Comparison of ENCODE assay signal across 20 mouse cellular contexts in genomic region chr5:33003500-33003899, GRCm38 (mm10). TPM values are rescaled to one million over a fixed set of nuclear protein-coding genes. Genes with fewer than 3 reads are reported as not detected.
DNase-seq lines count a peak whose midpoint lies in the region; ATAC-seq and TF ChIP-seq lines count a peak whose summit lies in the region.
"Had no signal": no experiment of that assay in that cellular context is flagged by ENCODE, and none has a peak within 500 bp of the region (broad histone marks: within the 10 kb centered on the region; RNA-seq: fewer than 3 reads in every experiment).

No protein-coding gene starts in this region.

- H3K9me3 ChIP-seq in kidney, embryonic 15.5 days (replicated peaks): no peaks in the 10 kb centered on the region
- no peaks in the 10 kb centered on the region for H3K9me3 ChIP-seq in heart, embryonic 10.5 days
- H3K9me3 ChIP-seq: embryonic facial prominence, embryonic 15.5 days; hindbrain, embryonic 15.5 days; liver, embryonic 13.5 days; midbrain, embryonic 12.5 days had no signal

- H3K4me2 ChIP-seq in kidney, embryonic 15.5 days: no peak overlapping the region
- H3K4me2 ChIP-seq: embryonic facial prominence, embryonic 15.5 days; hindbrain, embryonic 15.5 days; liver, embryonic 13.5 days; midbrain, embryonic 12.5 days had no signal

- H3K36me3 ChIP-seq in kidney, embryonic 15.5 days: no peaks in the 10 kb centered on the region
- H3K36me3 ChIP-seq in macrophage (ENCODE audit: inconsistent target): no peaks in the 10 kb centered on the region
- H3K36me3 ChIP-seq in heart, embryonic 10.5 days: no peaks in the 10 kb centered on the region
- H3K36me3 ChIP-seq: embryonic facial prominence, embryonic 15.5 days; hindbrain, embryonic 15.5 days; liver, embryonic 13.5 days; midbrain, embryonic 12.5 days had no signal

- TF ChIP-seq POLR2A in cortical plate, adult 2 months (IDR thresholded peaks at IDR 0.05; ENCODE audit: extremely low read depth, insufficient read depth, low read length): no peak

- no peaks in the 10 kb centered on the region for H3K4me1 ChIP-seq in kidney, embryonic 15.5 days
- H3K4me1 ChIP-seq in cortical plate, adult 2 months (ENCODE audit: control insufficient read depth, insufficient read depth, low read length): peaks cover 16% of the 10 kb centered on the region
- H3K4me1 ChIP-seq in heart, embryonic 10.5 days: peaks cover 19% of the 10 kb centered on the region
- H3K4me1 ChIP-seq: embryonic facial prominence, embryonic 15.5 days; liver, embryonic 13.5 days had no signal

- no peak overlapping the region for H3K9ac ChIP-seq in kidney, embryonic 15.5 days
- H3K9ac ChIP-seq: embryonic facial prominence, embryonic 15.5 days; hindbrain, embryonic 15.5 days; liver, embryonic 13.5 days; midbrain, embryonic 12.5 days had no signal

- no peak overlapping the region for H3K27ac ChIP-seq in kidney, embryonic 15.5 days
- H3K27ac ChIP-seq in left cerebral cortex, adult 2 months: peak overlapping the region; percentile 91
- H3K27ac ChIP-seq in cortical plate, adult 2 months (ENCODE audit: insufficient read depth, low read length): peak overlapping the region; percentile 55
- peak overlapping the region; percentile 35; the same call in 1 of the 2 replicates for H3K27ac ChIP-seq in macrophage
- H3K27ac ChIP-seq in heart, embryonic 10.5 days: no peak overlapping the region
- H3K27ac ChIP-seq: embryonic facial prominence, embryonic 15.5 days; gastrocnemius, adult 2 months; hindbrain, embryonic 15.5 days; liver, embryonic 13.5 days; midbrain, embryonic 12.5 days; stomach, postnatal 0 days had no signal

- 51% methylated on average over 6 of the region's 6 CpGs for WGBS in kidney, embryonic 15.5 days
- 78% methylated on average over 6 of the region's 6 CpGs for WGBS in macrophage (ENCODE audit: missing documents)
- WGBS in heart, embryonic 10.5 days: 78% methylated on average over 6 of the region's 6 CpGs

- H3K79me2 ChIP-seq in macrophage (ENCODE audit: inconsistent target): no peaks in the 10 kb centered on the region

- TF ChIP-seq CTCF in left cerebral cortex, adult 2 months (IDR thresholded peaks at IDR 0.05): no peak
- TF ChIP-seq CTCF in cortical plate, adult 2 months (IDR thresholded peaks at IDR 0.05; ENCODE audit: extremely low read depth, insufficient read depth, low read length): no peak

- H3K4me3 ChIP-seq in kidney, embryonic 15.5 days (replicated peaks): no peak overlapping the region
- H3K4me3 ChIP-seq in left cerebral cortex, adult 2 months: no peak overlapping the region
- no peak overlapping the region for H3K4me3 ChIP-seq in cortical plate, adult 2 months (ENCODE audit: insufficient read depth, low read length)
- H3K4me3 ChIP-seq in macrophage (ENCODE audit: inconsistent target): no peak overlapping the region
- H3K4me3 ChIP-seq in heart, embryonic 10.5 days: no peak overlapping the region
- H3K4me3 ChIP-seq: embryonic facial prominence, embryonic 15.5 days; gastrocnemius, adult 2 months; hindbrain, embryonic 15.5 days; liver, embryonic 13.5 days; midbrain, embryonic 12.5 days had no signal

- intact Hi-C loops in left cerebral cortex, adult 2 months (cut with DNase I): no loop called here

- ATAC-seq in kidney, embryonic 15.5 days (replicated peaks; ENCODE audit: low FRiP score): no peak
- ATAC-seq: activated CD4-positive, CD25-positive, alpha-beta regulatory T cell, adult 4 months; forebrain, embryonic 16.5 days had no signal

- DNase-seq in kidney, adult 11 months: peak; percentile 25
- no peak for DNase-seq in left cerebral cortex, adult 2 months (ENCODE audit: extremely low spot score in 1 of 2, low spot score in 2 of 2)
- no peak for DNase-seq in left cerebral cortex, adult 8-10 months (ENCODE audit: low spot score in 2 of 2)
- DNase-seq in heart, embryonic 10.5 days (ENCODE audit: low spot score): no peak
- no peak for DNase-seq in heart, adult 18-20 months
- DNase-seq: cerebellum, adult 9-10 months; gastrocnemius, adult 2 months; liver, embryonic 13.5 days; lung, adult 2 months; lung, postnatal 14 days; thymus, adult 2 months had no signal

- no peaks in the 10 kb centered on the region for H3K27me3 ChIP-seq in kidney, embryonic 15.5 days
- no peaks in the 10 kb centered on the region for H3K27me3 ChIP-seq in heart, embryonic 10.5 days (ENCODE audit: insufficient read depth, poor library complexity, severe bottlenecking)
- H3K27me3 ChIP-seq: embryonic facial prominence, embryonic 15.5 days; hindbrain, embryonic 15.5 days had no signal

RNA-seq across cellular contexts. Expression of gene Ywhah, which starts 15.1 kb away (rescaled TPM):
- 362 and 374 TPM in 2 replicates for polyA plus RNA-seq in kidney, embryonic 15.5 days (2015; fragmentation: Nextera tagmentation; extraction: Ambion mirVana)
- 1,000 to 10,000 TPM; 1,061 to 1,220 TPM for total RNA-seq in left cerebral cortex, adult 2 months (2021)
- total RNA-seq in left cerebral cortex, adult 8-10 months (2022): 1,000 to 10,000 TPM in 2 of 4 experiments, 100 to 1,000 TPM in 2; 903 to 1,086 (median 994) TPM
- 1,599 and 1,684 TPM in 2 replicates for polyA plus RNA-seq in cortical plate, adult 2 months (2012; rRNA removed)
- 100 to 1,000 TPM in 17 of 26 experiments, 10 to 100 TPM in 9; 50.8 to 209 (median 111) TPM for total RNA-seq in macrophage (2018; cell fraction: chromatin; rRNA removed)
- 100 to 1,000 TPM; 225 to 402 (median 294) TPM for total RNA-seq in macrophage (2018; cell fraction: cytosol; rRNA removed)
- total RNA-seq in macrophage (2018; cell fraction: nucleus; rRNA removed): 100 to 1,000 TPM in 25 of 26 experiments, 10 to 100 TPM in 1; 90.1 to 310 (median 159) TPM
- 285 to 859 TPM (median 563 TPM) in 3 replicates for polyA plus RNA-seq in macrophage (2018)
- 471 and 500 TPM in 2 replicates for polyA plus RNA-seq in heart, embryonic 10.5 days (2016; fragmentation: Nextera tagmentation; extraction: Ambion mirVana)
- 10 to 100 TPM; 90.3 TPM for total RNA-seq in heart, adult 18-20 months (2021)

Comparison
In these comparisons a context has a peak if more than half of its experiments do, and no peak if none do; other contexts are left out.
1. H3K27ac ChIP-seq: peak in left cerebral cortex, adult 2 months (single experiment), cortical plate, adult 2 months (single experiment) and macrophage (single experiment); none in kidney, embryonic 15.5 days (single experiment) and heart, embryonic 10.5 days (single experiment).